Mouse (Mus musculus) midbrain, embryonic 11.5 days (tissue): ENCODE measurements around the gene Stx6. TPM values are rescaled to one million over a fixed set of nuclear protein-coding genes. Genes with fewer than 3 reads are reported as not detected.
"Not testable (repeated sequence)": the region's sequence is repeated elsewhere in the genome, so short reads cannot be mapped to it uniquely, and the experiment has no call there.

ENCODE experiments used
- ATAC-seq: fragments of 200-750 bp; cut with Nextera tagmentation; 2 replicates; pipeline ENCODE4 v1.8.0; 2017; ENCODE audit warnings: moderate TSS enrichment, moderate library complexity; ENCODE audit not compliant: low FRiP score
- DNase-seq: peaks from one replicate; pipeline ENCODE4 v3.0.0; 2015; ENCODE audit warnings: low spot score; ENCODE audit errors: missing footprints
- H3K27ac ChIP-seq: fragments of 300-500 bp; sonication (generic); 2 replicates; pipeline ENCODE4 v1.5.1; 2014; ENCODE audit warnings: low read depth, low read length
- H3K27me3 ChIP-seq: fragments of 300-500 bp; sonication (generic); 2 replicates; pipeline ENCODE4 v1.6.1; 2014; ENCODE audit warnings: mild to moderate bottlenecking, low read length, moderate library complexity, mixed read lengths; ENCODE audit not compliant: control insufficient read depth, insufficient read depth
- H3K36me3 ChIP-seq: fragments of 300-500 bp; sonication (generic); 2 replicates; pipeline ENCODE4 v1.6.1; 2014; ENCODE audit warnings: mild to moderate bottlenecking, low read length, moderate library complexity, mixed read lengths; ENCODE audit not compliant: control insufficient read depth, insufficient read depth
- H3K4me1 ChIP-seq: fragments of 300-500 bp; sonication (generic); 2 replicates; pipeline ENCODE4 v1.6.1; 2014; ENCODE audit warnings: low read length; ENCODE audit not compliant: control insufficient read depth, insufficient read depth
- H3K4me2 ChIP-seq: fragments of 300-500 bp; sonication (generic); 2 replicates; pipeline ENCODE4 v1.6.1; 2014; ENCODE audit warnings: mild to moderate bottlenecking, moderate library complexity
- H3K4me3 ChIP-seq: fragments of 300-500 bp; sonication (generic); 2 replicates; pipeline ENCODE4 v1.5.1; 2014; ENCODE audit warnings: low read depth, low read length
- H3K9ac ChIP-seq: fragments of 300-500 bp; sonication (generic); 2 replicates; pipeline ENCODE4 v1.6.1; 2014; ENCODE audit warnings: low read length
- H3K9me3 ChIP-seq: fragments of 300-500 bp; sonication (generic); 2 replicates; pipeline ENCODE4 v1.6.1; 2016; ENCODE audit warnings: low read length; ENCODE audit not compliant: control insufficient read depth
- WGBS: fragments of 180-500 bp; shearing (Covaris S2); extraction: QIAGEN DNeasy Blood & Tissue Kit; methylation state at CpG from one replicate; pipeline ENCODE4 v1.1.7; 2014; 5-methylcytosine and 5-hydroxymethylcytosine counted together
- polyA plus RNA-seq: library from polyadenylated mRNA; unstranded; fragments of >200 nt; fragmentation: Nextera tagmentation; extraction: Ambion mirVana; gene quantifications from 2 replicates; pipeline ENCODE4 v1.2.1, GENCODE M21; 2014

The Stx6 gene
- polyA plus RNA-seq, 1 experiment from 2014 or later, result 100 TPM

DNA sequence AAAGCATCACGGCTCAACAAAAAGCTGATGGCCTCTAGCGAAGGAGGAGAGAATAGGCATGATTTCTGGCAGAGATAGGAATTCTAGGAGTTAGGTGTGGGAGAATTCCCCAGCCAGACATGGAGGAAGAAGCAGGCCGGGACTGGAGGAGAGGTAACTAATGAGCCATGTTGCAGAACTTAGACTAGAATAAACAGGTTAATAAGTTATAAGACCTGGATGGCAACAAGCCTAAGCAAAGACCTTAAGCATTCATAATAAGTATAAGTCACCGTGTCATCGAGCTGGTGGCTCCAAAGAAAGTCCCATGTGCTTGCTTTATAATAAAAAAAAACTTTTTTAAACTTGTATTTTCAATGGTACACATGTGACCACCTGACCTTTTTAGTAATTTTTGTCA is 7.7 kb upstream of the Stx6 start:
- H3K4me3 ChIP-seq, result no peak overlapping the region
- H3K27ac ChIP-seq, result no peak overlapping the region
- no peaks in the 10 kb centered on the region for H3K4me1 ChIP-seq
- 91% methylated on average over 5 of the region's 5 CpGs for WGBS
- DNase-seq (peak; percentile 14), ATAC-seq (no peak)
- no peaks in the 10 kb centered on the region for H3K36me3 ChIP-seq
- H3K4me2 ChIP-seq, result no peak overlapping the region
- H3K9me3 ChIP-seq, result no peaks in the 10 kb centered on the region
- H3K9ac ChIP-seq, result no peak overlapping the region
- no peaks in the 10 kb centered on the region for H3K27me3 ChIP-seq

DNA sequence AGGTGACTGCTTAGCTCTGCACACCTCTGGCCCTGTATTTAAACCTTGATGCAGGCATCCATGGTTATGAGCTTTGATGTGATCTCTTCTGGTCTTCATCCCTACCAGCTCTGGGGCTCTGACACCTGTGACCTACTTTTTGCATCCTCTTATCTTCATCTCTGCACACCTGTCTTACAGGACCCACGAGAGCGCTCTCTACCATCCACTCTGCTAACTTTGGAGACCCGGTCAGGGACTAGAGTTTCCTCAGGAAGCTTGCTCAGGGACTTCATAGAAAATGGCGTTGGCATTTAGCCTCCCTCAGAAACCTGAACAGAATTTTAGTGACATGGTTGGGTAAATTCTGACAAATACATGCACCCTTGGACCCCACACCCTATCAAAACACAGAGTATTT is 4.6 kb upstream of the Stx6 start:
- Histone ChIP-seq H3K4me1 (no peaks in the 10 kb centered on the region), H3K27me3 (no peaks in the 10 kb centered on the region), H3K36me3 (no peaks in the 10 kb centered on the region), H3K9ac (no peak overlapping the region), H3K4me2 (no peak overlapping the region), H3K9me3 (no peaks in the 10 kb centered on the region), H3K4me3 (no peak overlapping the region), H3K27ac (no peak overlapping the region)
- WGBS, result 77% methylated on average over 4 of the region's 4 CpGs
- no peak for ATAC-seq
- no peak for DNase-seq

DNA sequence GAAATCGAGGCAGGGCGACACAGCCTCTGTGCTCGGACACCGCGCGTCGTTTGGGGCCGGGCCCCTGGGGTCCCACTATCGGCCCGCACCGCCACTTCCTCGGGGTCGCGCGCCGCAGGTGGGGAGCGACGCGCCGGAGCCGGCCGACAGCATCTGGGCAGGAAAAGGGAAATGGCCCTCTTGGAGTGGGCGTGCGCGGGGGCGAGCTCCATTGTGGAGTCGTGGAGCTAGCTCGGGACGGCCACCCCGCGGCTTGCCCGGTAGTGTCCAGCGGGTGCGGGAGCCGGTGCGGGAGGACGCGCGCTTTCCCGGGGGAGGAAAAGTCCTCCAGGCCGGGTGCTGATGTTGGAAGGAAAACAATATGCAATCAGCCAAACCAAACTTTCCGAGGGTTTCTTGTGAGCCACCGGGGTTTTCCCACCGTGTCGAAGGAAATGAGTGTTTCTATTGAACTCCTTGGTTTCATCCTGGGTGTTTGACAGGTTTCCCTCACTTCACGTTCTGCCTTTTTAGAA is 512 bp downstream of the Stx6 start:
- DNase-seq (no peak), ATAC-seq (peak; percentile 76; the same call in 1 of the 2 replicates)
- no peaks in the 10 kb centered on the region for H3K9me3 ChIP-seq
- peak overlapping the region; percentile 93 for H3K9ac ChIP-seq
- WGBS, result under 1% methylated on average over 45 of the region's 46 CpGs
- no peaks in the 10 kb centered on the region for H3K36me3 ChIP-seq
- H3K4me2 ChIP-seq, result peak overlapping the region; percentile 64
- no peaks in the 10 kb centered on the region for H3K27me3 ChIP-seq
- H3K27ac ChIP-seq, result peak overlapping the region; percentile 82
- H3K4me1 ChIP-seq, result 0 out of 2 replicates have a peak, but pooled peaks cover 2% of the 10 kb centered on the region
- H3K4me3 ChIP-seq, result peak overlapping the region; percentile 97

- H3K4me1 ChIP-seq, result no peaks in the 10 kb centered on the region
- no peaks in the 10 kb centered on the region for H3K36me3 ChIP-seq
- H3K4me2 ChIP-seq, result no peak overlapping the region
- 84% methylated on average over 3 of the region's 3 CpGs for WGBS
- H3K9me3 ChIP-seq, result no peaks in the 10 kb centered on the region
- DNase-seq (peak; percentile 60), ATAC-seq (no peak)
- H3K9ac ChIP-seq, result no peak overlapping the region
- no peak overlapping the region for H3K4me3 ChIP-seq
- H3K27me3 ChIP-seq, result no peaks in the 10 kb centered on the region
- no peak overlapping the region for H3K27ac ChIP-seq
Observed at GRCm38 (mm10) chr1:155167453-155167852, 8.9 kb downstream of the Stx6 start.

DNA sequence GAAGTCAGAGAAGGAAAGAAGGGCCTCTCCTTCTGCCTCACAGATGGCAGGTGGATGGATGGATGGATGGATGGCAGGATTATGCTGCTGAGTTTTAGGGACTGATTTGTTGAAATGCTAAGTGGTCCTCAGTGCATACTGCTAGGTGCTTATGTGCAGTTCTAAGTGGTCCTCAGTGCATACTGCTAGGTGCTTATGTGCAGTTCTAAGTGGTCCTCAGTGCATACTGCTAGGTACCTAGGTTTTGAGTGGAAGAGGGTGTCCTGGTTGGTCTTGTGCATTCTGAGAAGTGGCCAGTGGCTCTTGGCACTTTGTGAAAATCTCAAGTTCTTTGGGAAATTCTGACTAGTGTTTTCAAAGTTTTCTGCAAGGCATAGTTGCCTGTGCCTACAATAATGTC is 11.4 kb downstream of the Stx6 start:
- H3K9ac ChIP-seq, result no peak overlapping the region
- no peaks in the 10 kb centered on the region for H3K9me3 ChIP-seq
- H3K4me1 ChIP-seq, result no peaks in the 10 kb centered on the region
- ATAC-seq (no peak), DNase-seq (peak; percentile 21)
- H3K27ac ChIP-seq, result no peak overlapping the region
- H3K27me3 ChIP-seq, result no peaks in the 10 kb centered on the region
- H3K36me3 ChIP-seq, result no peaks in the 10 kb centered on the region
- no peak overlapping the region for H3K4me3 ChIP-seq
- no peak overlapping the region for H3K4me2 ChIP-seq

DNA sequence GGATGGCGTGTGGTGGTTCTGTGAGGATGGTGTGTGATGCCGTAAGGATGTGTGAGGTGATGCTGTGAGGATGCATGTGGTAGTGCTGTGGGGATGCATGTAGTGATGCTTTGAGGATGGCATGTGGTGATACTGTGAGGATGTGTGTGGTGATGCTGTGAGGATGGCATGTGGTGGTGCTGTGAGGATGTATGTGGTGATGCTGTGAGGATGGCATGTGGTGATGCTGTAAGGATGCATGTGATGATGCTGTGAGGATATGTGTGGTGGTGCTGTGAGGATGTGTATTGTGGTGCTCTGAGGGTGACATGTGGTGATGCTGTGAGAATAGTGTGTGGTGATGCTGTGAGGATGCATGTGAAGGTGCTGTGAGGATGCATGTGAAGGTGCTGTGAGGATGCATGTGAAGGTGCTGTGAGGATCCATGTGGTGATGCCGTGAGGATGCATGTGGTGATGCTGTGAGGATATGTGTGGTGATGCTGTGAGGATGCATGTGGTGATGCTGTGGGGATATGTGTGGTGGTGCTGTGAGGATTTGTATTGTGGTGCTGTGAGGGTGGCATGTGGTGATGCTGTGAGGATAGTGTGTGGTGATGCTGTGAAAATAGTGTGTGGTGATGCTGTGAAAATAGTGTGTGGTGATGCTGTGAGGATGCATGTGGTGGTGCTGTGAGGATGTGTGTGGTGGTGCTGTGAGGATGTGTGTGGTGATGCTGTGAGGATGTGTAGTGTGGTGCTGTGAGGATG is 14.6 kb downstream of the Stx6 start:
- Histone ChIP-seq H3K9me3 (no peaks in the 10 kb centered on the region), H3K9ac (no peak overlapping the region), H3K4me1 (no peaks in the 10 kb centered on the region), H3K27ac (no peak overlapping the region), H3K27me3 (no peaks in the 10 kb centered on the region), H3K4me3 (no peak overlapping the region), H3K4me2 (no peak overlapping the region), H3K36me3 (no peaks in the 10 kb centered on the region)
- DNase-seq, result no peak
- ATAC-seq, result no peak
- 92% methylated on average over 3 of the region's 3 CpGs for WGBS

- H3K9me3 ChIP-seq, H3K4me3 ChIP-seq, H3K36me3 ChIP-seq, H3K27ac ChIP-seq, DNase-seq, H3K4me1 ChIP-seq, H3K9ac ChIP-seq, H3K27me3 ChIP-seq, ATAC-seq, H3K4me2 ChIP-seq: not testable (repeated sequence)
- 100% methylated on average over 1 of the region's 1 CpGs for WGBS
Observed at GRCm38 (mm10) chr1:155173644-155174016, 15.1 kb downstream of the Stx6 start.

DNA sequence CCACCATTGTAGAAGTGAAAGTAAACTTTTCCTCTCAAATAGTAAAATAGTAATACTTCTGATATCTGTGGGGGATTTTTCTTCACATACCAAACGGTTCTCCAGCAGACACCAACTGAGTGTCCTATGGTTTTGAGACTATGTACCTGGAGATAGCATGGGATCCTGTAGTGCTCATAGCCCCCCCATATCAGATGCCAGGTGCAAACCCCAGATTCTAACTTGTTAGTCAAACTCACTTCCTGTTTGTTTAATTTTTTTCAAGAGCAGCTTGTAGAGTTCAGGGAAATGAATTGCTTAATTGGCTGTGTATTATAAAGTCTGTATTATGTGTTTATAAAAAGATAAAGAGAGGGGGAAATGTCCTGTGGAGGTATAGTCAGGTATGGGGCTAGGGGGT is 15.9 kb downstream of the Stx6 start:
- Histone ChIP-seq H3K4me2 (no peak overlapping the region), H3K27me3 (no peaks in the 10 kb centered on the region), H3K9ac (no peak overlapping the region), H3K4me1 (no peaks in the 10 kb centered on the region), H3K9me3 (no peaks in the 10 kb centered on the region), H3K36me3 (no peaks in the 10 kb centered on the region), H3K4me3 (no peak overlapping the region), H3K27ac (no peak overlapping the region)
- WGBS, result 91% methylated on average over 1 of the region's 1 CpGs
- no peak for ATAC-seq
- no peak for DNase-seq

GRCm38 (mm10) chr1:155178192-155178924 is 19.8 kb downstream of the Stx6 start:
- Histone ChIP-seq H3K4me3 (no peak overlapping the region), H3K4me1 (no peaks in the 10 kb centered on the region), H3K27ac (no peak overlapping the region), H3K9ac (no peak overlapping the region), H3K4me2 (no peak overlapping the region), H3K36me3 (no peaks in the 10 kb centered on the region), H3K9me3 (no peaks in the 10 kb centered on the region), H3K27me3 (no peaks in the 10 kb centered on the region)
- DNase-seq, result peak; percentile 62
- ATAC-seq, result no peak
- 88% methylated on average over 2 of the region's 2 CpGs for WGBS
